Mouse (Mus musculus) adrenal gland, postnatal 10 days (tissue): ENCODE results near the gene Susd6. TPM values are rescaled to one million over a fixed set of nuclear protein-coding genes. Genes with fewer than 3 reads are reported as not detected.

ENCODE experiments used
- total RNA-seq, 2 experiments: library from RNA; stranded (reverse); gene quantifications; 2 replicates each; pipeline ENCODE4 v1.2.3; 2021

Gene Susd6
- total RNA-seq, 2 experiments from 2014 or later = 41.7 to 42.1 TPM

Other genes starting within 250 kb of the Susd6 start
- 10 to 100 TPM; 33.8 to 38.6 TPM for gene Slc39a9, start 146.6 kb upstream of the Susd6 start, total RNA-seq
- 10 to 100 TPM; 57.2 to 68.1 TPM for gene Erh, start 146.2 kb upstream of the Susd6 start, total RNA-seq
- gene Plekhd1, start 97.9 kb upstream of the Susd6 start, total RNA-seq = under 1 TPM in 1 of 2 experiments, not detected in 1; 0.21 TPM
- under 1 TPM; 0.06 to 0.12 TPM for gene Ccdc177, start 29.8 kb upstream of the Susd6 start, total RNA-seq
- 100 to 1,000 TPM; 303 to 435 TPM for gene Srsf5, start 155.0 kb downstream of the Susd6 start, total RNA-seq
- gene Slc10a1, start 178.2 kb downstream of the Susd6 start, total RNA-seq = 10 to 100 TPM; 24.7 to 77.6 TPM
- 10 to 100 TPM; 39.9 to 43.5 TPM for gene Smoc1, start 236.3 kb downstream of the Susd6 start, total RNA-seq